Mouse (Mus musculus): Measurements from ENCODE around the gene Gdf9.

DNA sequence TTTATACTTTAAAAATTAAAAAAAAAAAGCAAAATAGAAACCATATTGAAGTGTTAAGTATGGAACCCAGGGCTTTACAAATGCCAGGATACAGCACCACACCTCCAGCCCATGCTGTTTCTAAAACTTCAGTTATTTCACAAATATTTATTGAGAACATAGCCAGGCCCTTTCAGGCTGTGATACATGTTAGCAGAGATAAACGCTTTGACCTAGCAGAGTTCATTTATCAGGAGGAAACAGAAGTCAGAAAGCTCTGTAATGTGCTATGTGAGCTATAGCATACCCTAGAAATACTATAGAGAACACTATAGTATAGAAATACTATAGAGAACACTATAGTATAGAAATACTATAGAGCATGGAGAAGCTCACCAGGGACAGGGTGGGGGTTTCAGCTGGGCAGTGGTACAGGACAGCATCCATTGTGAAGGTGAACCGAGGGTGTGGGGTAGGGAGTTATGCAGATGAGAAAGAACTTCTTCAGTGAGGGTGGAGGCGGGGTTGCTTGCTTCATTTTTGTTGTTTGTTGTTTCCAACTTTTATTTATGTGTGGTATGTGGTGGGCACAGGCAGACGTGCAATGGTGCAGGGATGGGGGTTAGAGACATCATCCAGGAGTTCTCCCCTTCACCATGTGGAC, 50.4 kb downstream of the Gdf9 start:
- no peak for TF ChIP-seq CTCF (IDR thresholded peaks at IDR 0.05; ENCODE audit: control insufficient read depth, insufficient read depth, low read length)
- TF ChIP-seq POLR2A (IDR thresholded peaks at IDR 0.05; ENCODE audit: borderline replicate concordance, control insufficient read depth, low read depth, low read length), result no peak
